8 mouse cellular contexts compared by ENCODE assay signal in the genomic region with DNA sequence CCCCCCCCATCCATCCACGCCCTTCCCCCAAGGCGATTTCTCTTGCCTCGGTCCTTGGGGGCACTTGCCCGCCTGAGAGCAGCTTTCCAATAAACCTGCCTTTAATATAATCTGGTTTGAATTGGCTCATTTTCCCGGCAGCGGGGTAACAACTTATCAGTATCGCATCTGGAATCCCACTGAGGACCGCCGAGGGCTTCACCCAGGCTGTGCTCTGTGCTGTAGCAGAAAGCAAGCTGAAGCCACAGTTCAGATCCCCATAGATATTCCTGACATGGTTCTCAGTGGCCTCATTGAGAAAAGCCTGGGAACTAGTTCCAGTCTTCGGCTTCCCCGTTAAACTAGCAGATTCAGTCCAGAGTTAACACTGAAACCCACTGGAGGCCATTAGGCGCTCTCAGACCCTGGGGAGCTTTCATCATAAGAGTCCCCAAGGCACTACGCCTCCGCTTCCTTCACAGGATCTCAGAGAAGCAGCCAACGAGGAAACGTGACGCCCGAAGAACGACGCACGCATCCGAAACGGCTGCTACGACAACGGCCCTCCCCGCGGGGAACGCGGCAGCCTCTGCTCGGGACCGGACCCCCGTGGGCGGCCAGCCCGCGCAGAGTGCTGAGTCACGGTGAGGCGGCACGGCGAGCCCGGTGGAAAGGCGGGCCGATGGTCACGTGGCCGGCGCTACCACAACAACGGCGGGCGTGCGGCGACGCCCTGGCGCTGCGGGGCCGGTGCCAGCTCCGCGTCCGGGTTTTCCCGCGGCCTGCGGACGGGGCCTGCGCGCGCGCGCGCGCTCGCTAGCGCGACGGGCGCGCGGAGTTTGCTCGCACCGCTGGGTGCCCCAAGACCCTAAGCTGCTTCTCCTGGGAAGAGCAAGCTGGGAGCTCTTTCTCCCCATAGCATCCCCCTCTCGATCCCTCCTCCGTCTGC. TPM values are rescaled to one million over a fixed set of nuclear protein-coding genes. Genes with fewer than 3 reads are reported as not detected.
A peak's percentile ranks its signal among the peaks of the same experiment; 100 is the strongest.
DNase-seq lines count a peak whose midpoint lies in the region; ATAC-seq and TF ChIP-seq lines count a peak whose summit lies in the region.

No protein-coding gene starts in this region.

- DNase-seq in B cell, adult 2 months: peak; percentile 87 to 90
- DNase-seq in heart, adult 9 months (ENCODE audit: low spot score in 2 of 2): peak; percentile 96 to 97
- DNase-seq in midbrain, postnatal 0 days (ENCODE audit: low spot score): peak; percentile 93
- DNase-seq in spleen, postnatal 10 days (ENCODE audit: low spot score in 2 of 2): peak; percentile 96

- under 1% methylated on average over 79 of the region's 79 CpGs for WGBS in embryonic facial prominence, embryonic 15.5 days
- under 1% methylated on average over 73 of the region's 79 CpGs for WGBS in kidney, embryonic 14.5 days
- WGBS in limb, embryonic 15.5 days: under 1% methylated on average over 76 of the region's 79 CpGs
- under 1% methylated on average over 70 of the region's 79 CpGs for WGBS in midbrain, postnatal 0 days

- no peak for TF ChIP-seq CTCF in bone marrow macrophage, adult 2 months (IDR thresholded peaks at IDR 0.05; ENCODE audit: low read depth, low read length)
- TF ChIP-seq CTCF in midbrain, postnatal 0 days (IDR thresholded peaks at IDR 0.05): no peak

- H3K27me3 ChIP-seq in embryonic facial prominence, embryonic 15.5 days: no peaks in the 10 kb centered on the region
- H3K27me3 ChIP-seq in kidney, embryonic 14.5 days (ENCODE audit: control insufficient read depth, insufficient read depth, low read length): no peaks in the 10 kb centered on the region
- H3K27me3 ChIP-seq in limb, embryonic 15.5 days: no peaks in the 10 kb centered on the region
- no peaks in the 10 kb centered on the region for H3K27me3 ChIP-seq in midbrain, postnatal 0 days (ENCODE audit: insufficient read depth, low read length)

- peak overlapping the region; percentile 78 for H3K27ac ChIP-seq in bone marrow macrophage, adult 2 months (ENCODE audit: insufficient read depth, low read depth, low read length)
- H3K27ac ChIP-seq in embryonic facial prominence, embryonic 15.5 days (replicated peaks): peak overlapping the region; percentile 90
- peak overlapping the region; percentile 77 for H3K27ac ChIP-seq in kidney, embryonic 14.5 days (ENCODE audit: low read depth, low read length)
- peak overlapping the region; percentile 84 for H3K27ac ChIP-seq in limb, embryonic 15.5 days
- H3K27ac ChIP-seq in midbrain, postnatal 0 days (ENCODE audit: low read depth, low read length): peak overlapping the region; percentile 83

- ATAC-seq in embryonic facial prominence, embryonic 15.5 days (ENCODE audit: insufficient number of reproducible peaks, low FRiP score, low TSS enrichment, low read depth): peak; percentile 84
- peak; percentile 83 for ATAC-seq in kidney, embryonic 14.5 days (ENCODE audit: low FRiP score, low TSS enrichment)
- ATAC-seq in limb, embryonic 15.5 days (ENCODE audit: insufficient number of reproducible peaks, low FRiP score, low TSS enrichment, low read depth): peak; percentile 81
- peak; percentile 88 for ATAC-seq in midbrain, postnatal 0 days (ENCODE audit: low FRiP score)

- H3K4me3 ChIP-seq in bone marrow macrophage, adult 2 months (ENCODE audit: insufficient read depth, low read length): peak overlapping the region; percentile 68
- H3K4me3 ChIP-seq in embryonic facial prominence, embryonic 15.5 days (replicated peaks): peak overlapping the region; percentile 70
- peak overlapping the region; percentile 65 for H3K4me3 ChIP-seq in kidney, embryonic 14.5 days (ENCODE audit: low read length)
- H3K4me3 ChIP-seq in limb, embryonic 15.5 days: peak overlapping the region; percentile 55
- peak overlapping the region; percentile 57 for H3K4me3 ChIP-seq in midbrain, postnatal 0 days (ENCODE audit: low read depth, low read length)

- peak overlapping the region; percentile 57 for H3K4me2 ChIP-seq in embryonic facial prominence, embryonic 15.5 days (replicated peaks)
- H3K4me2 ChIP-seq in kidney, embryonic 14.5 days (replicated peaks; ENCODE audit: low read depth, low read length): peak overlapping the region; percentile 76
- H3K4me2 ChIP-seq in limb, embryonic 15.5 days: peak overlapping the region; percentile 61
- peak overlapping the region; percentile 59 for H3K4me2 ChIP-seq in midbrain, postnatal 0 days (ENCODE audit: low read depth, low read length, poor library complexity, severe bottlenecking)

- peak; percentile 70; the same call in 1 of the 2 replicates for TF ChIP-seq POLR2A in bone marrow macrophage, adult 2 months (IDR thresholded peaks at IDR 0.05; ENCODE audit: borderline replicate concordance, low read depth, low read length)

- H3K9ac ChIP-seq in embryonic facial prominence, embryonic 15.5 days: peak overlapping the region; percentile 48
- H3K9ac ChIP-seq in kidney, embryonic 14.5 days (ENCODE audit: low read depth, low read length): peak overlapping the region; percentile 62
- peak overlapping the region; percentile 35 for H3K9ac ChIP-seq in limb, embryonic 15.5 days
- peak overlapping the region; percentile 62 for H3K9ac ChIP-seq in midbrain, postnatal 0 days (replicated peaks; ENCODE audit: low read length, poor library complexity, severe bottlenecking)

- no peaks in the 10 kb centered on the region for H3K36me3 ChIP-seq in embryonic facial prominence, embryonic 15.5 days
- no peaks in the 10 kb centered on the region for H3K36me3 ChIP-seq in kidney, embryonic 14.5 days (ENCODE audit: control insufficient read depth, insufficient read depth, low read length)
- no peaks in the 10 kb centered on the region for H3K36me3 ChIP-seq in limb, embryonic 15.5 days
- no peaks in the 10 kb centered on the region for H3K36me3 ChIP-seq in midbrain, postnatal 0 days (ENCODE audit: insufficient read depth, low read length)

- H3K9me3 ChIP-seq in embryonic facial prominence, embryonic 15.5 days (replicated peaks): no peaks in the 10 kb centered on the region
- H3K9me3 ChIP-seq in kidney, embryonic 14.5 days (ENCODE audit: control insufficient read depth, low read length): no peaks in the 10 kb centered on the region
- H3K9me3 ChIP-seq in limb, embryonic 15.5 days: no peaks in the 10 kb centered on the region
- no peaks in the 10 kb centered on the region for H3K9me3 ChIP-seq in midbrain, postnatal 0 days (ENCODE audit: low read length)

- H3K4me1 ChIP-seq in bone marrow macrophage, adult 2 months (ENCODE audit: control insufficient read depth, insufficient read depth, low read length): peaks cover 11% of the 10 kb centered on the region
- H3K4me1 ChIP-seq in embryonic facial prominence, embryonic 15.5 days: peaks cover 17% of the 10 kb centered on the region
- H3K4me1 ChIP-seq in kidney, embryonic 14.5 days (ENCODE audit: control insufficient read depth, insufficient read depth, low read length): peaks cover 6% of the 10 kb centered on the region; the same call in 1 of the 2 replicates
- H3K4me1 ChIP-seq in limb, embryonic 15.5 days: peaks cover 15% of the 10 kb centered on the region
- peaks cover 3% of the 10 kb centered on the region; the same call in 1 of the 2 replicates for H3K4me1 ChIP-seq in midbrain, postnatal 0 days (ENCODE audit: insufficient read depth, low read length)

RNA-seq across cellular contexts. Expression of gene Gclc, which starts 3.9 kb away (rescaled TPM):
- 27.8 and 28.3 TPM in 2 replicates for polyA plus RNA-seq in bone marrow macrophage, adult 2 months (2012; ENCODE audit: insufficient read depth, insufficient read length, missing spikeins)
- 16.3 and 17.1 TPM in 2 replicates for polyA plus RNA-seq in embryonic facial prominence, embryonic 15.5 days (2015; fragmentation: Nextera tagmentation; extraction: Ambion mirVana)
- 21.1 and 30.0 TPM in 2 replicates for polyA plus RNA-seq in kidney, embryonic 14.5 days (2014; fragmentation: Nextera tagmentation; extraction: Ambion mirVana)
- 8.8 and 11.3 TPM in 2 replicates for polyA plus RNA-seq in limb, embryonic 15.5 days (2015; fragmentation: Nextera tagmentation; extraction: Ambion mirVana)
- 23.7 and 29.7 TPM in 2 replicates for total RNA-seq in midbrain, postnatal 0 days (2014; rRNA removed)
- polyA plus RNA-seq in midbrain, postnatal 0 days (2015; fragmentation: Nextera tagmentation; extraction: Ambion mirVana): 13.3 and 15.7 TPM in 2 replicates

Comparison
In these comparisons a context has a peak if more than half of its experiments do, and no peak if none do; other contexts are left out.
1. Peak in every context shown above with its lines: DNase-seq, ATAC-seq, H3K4me3 ChIP-seq and H3K27ac ChIP-seq.